Mouse (Mus musculus): ENCODE measurements around the gene Ahcyl1.
"Not testable (repeated sequence)": the region's sequence is repeated elsewhere in the genome, so short reads cannot be mapped to it uniquely, and the experiment has no call there.

Ahcyl1 gene

DNA sequence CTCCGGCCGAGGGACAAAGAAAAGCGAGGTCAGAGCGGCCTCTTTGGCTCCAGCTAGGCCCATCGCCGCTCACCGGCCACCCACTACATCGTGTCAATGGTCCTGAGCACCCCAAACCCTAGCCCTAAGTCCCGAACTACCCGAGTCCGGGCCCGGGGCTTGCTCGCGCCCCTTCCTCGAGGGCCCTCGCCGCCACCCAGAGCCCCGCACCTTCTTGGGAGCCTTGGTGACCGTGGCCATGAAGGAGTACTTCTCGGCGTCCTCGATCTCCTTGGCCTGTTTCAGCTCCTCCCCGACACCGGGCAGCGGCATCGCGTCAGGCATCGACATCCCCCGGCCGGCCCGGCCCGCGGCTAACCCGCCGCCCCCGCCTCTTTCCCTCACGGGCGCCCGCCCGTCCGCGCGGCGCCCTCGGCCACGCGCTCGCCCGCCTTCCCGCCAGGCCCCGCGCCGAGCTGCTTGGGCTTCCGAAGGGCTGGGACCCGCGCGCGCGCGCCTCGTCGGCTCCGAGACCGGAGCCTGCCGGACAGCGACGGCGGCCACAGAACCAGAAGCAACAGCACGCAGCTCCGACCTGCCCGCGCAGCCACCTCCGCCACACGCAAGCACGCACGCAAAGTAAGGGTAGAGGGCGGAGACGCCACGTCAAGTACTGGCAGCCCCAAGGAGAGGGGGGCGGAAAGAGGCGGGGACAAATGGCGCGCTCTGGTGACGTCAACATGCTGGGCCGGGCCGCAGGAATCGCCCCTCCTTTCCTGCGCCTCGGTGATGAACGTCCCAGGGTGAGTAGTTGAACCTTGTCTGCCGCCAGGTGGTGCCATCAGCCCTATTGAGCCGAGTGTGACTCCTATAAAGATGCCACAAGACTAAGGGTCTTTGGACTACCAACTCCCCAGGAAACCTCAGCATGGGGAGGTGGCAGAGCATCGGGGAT lies at the start of gene Ahcyl1:
Ahcyl1 (minus strand) TSS at position 613 of the 934 bp plus-strand sequence.
- DNase-seq (ENCODE audit: low spot score in 2 of 2), result peak; percentile 99

DNA sequence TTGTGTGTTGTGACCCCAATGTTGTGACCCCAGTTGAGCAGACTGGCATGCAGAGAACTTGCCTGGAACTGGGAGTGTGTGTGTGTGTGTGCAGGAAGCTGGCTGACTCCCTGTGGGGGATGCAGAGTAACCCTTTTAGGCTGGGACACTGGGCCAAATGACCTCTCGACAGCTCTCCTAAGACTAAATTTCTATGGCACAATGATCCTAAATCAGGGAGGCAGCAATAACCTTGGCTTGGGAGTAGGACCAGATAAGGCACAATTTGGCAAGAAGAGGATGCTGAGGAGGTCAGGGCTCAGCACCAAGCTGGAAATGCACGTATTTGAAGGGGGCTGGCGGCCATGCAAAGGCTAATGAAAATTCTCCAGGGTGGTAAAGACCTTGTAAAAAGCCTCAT lies 49.7 kb upstream of the Ahcyl1 start:
- no peak for DNase-seq (ENCODE audit: low spot score in 2 of 2)

DNA sequence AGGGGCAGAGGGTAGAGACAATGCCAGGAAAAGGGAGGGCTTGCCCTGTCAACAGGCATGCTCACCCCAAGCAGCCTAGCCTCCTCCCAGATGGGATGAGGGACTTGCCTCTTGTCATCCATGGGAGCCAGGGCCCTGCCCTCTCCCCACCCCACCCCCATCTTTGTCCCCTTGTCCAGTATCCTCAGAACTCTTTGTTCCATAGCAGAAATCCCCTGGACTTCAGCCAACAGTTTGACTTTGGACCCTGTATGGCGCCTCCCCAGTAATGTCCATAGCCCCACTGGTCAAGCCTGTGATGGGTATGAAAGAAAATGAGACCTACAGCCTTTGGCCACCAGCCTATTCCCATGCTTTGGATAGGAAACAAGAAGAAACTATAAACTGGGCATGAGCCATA lies 47.3 kb upstream of the Ahcyl1 start:
- no peak for DNase-seq (ENCODE audit: low spot score in 2 of 2)

DNA sequence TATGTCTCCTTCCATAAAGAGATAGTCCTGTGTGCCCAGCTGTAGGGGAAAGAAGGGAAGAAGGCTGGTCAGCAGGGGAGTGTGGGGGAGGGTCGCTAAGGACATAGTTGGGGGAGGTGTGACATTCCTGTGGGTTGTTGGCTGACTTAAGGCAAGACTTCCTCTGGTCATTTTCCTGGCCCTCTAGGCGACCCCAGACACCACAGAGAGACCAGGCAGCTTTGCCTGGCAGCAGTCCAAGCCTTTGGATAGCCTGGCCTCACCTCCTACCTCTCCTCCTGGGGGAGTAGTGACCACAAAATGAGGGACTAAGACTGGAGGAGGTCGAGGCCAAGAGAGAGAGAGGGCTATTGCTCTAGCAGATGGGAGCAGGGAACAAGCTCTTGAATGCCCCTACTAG lies 46.7 kb upstream of the Ahcyl1 start:
- DNase-seq (ENCODE audit: low spot score in 2 of 2), result no peak

DNA sequence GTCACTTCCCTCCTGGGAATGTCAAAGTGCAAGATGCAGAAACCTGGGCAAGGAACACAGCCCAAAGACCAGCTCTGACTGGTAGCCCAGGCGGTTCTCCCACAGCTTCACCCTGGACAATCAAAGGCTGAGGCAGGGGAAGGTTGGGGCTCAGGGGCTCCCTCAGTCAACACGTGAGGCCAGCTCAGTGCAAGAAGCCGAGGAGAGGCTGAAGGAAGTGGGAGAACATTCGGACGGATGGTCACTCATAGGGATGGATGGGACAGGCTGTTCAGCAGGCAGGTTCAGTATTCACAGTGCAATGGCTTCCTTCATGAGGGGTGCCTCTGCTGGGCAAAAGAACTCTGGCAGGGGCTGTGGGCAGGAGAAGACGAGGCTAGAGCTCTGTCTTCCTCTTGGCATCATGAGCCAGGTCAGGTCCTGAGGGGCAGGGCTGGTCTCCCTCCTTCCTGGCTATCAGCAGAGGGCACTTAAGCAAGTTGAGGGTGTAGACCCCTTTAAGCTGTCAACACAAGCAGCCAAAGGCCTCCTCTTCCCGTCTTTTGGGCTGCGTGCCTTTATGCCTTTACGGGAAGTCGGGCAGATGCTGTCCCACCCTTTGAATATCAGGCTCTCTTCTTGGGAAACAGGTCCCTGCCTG lies 45.8 kb upstream of the Ahcyl1 start:
- DNase-seq (ENCODE audit: low spot score in 2 of 2), result no peak

DNA sequence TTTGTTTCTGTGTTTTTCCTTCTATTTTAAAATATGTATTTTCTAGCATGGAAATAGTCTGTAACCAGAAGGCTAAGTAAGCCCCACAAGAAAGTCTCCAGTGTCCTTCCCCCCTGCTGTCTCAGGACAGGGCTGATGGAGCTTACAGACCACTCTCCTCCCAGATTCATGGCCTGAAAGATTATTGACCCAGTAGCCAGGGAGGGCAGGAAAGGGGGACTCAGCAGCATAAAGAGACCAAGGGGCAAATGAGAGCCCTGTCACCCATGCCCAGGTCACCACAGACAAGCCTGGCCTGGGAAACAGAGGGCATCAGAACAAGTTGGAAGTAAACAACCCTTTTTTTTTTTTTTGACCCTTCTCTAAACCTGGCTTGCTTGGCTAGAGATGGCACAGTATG lies 45.0 kb upstream of the Ahcyl1 start:
- DNase-seq (ENCODE audit: low spot score in 2 of 2), result no peak

DNA sequence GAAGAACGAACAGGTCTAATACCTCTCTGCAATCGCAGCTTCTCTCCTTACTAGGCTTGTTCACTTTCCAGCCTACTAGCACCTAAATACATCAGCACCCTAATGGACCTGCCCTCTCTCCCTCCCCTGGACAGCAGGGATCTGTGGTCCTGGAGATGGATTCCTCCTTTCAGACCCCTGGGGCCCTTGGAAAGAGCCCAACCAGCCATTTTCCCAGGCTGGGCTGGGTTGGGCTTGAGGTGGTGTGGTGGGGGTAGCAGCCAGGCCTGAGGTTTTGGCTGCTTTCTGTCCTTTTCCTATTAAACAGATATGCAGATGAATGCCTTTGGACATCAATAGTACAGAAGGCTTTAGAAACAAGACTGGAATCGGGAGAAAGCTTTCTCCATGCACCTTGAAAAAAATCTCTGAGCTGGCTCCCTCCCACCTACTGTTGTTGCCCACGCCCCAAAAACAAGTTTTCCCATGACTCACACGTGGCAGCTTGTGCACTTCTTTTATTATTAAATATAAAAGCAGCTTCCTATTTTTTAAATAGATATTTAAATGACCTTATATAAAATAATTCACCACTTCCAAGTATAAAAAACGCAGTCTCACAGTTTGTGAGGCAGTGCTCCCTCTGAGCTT lies 44.3 kb upstream of the Ahcyl1 start:
- DNase-seq (ENCODE audit: low spot score in 2 of 2), result peak in 1 of 2 experiments; percentile 54

DNA sequence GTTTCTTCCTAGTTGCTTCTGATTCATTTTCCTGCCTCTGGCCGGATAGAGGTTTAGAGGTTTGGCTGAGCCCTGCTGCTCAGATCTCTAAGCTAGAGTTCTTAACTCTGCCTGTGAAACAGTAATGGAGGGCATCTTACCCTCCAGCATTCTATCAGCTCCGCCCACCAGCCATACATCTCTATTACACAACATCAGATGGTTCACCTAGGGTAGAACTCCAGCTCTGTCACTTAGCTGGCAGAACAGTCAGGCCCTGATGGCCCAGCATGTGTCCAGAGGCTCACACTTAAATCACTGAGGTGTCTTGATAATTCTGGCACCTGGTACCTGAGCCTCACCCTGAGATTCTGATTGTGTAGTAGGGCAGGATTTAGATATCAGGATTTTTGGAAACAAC lies 43.6 kb upstream of the Ahcyl1 start:
- DNase-seq (ENCODE audit: low spot score in 2 of 2), result no peak

DNA sequence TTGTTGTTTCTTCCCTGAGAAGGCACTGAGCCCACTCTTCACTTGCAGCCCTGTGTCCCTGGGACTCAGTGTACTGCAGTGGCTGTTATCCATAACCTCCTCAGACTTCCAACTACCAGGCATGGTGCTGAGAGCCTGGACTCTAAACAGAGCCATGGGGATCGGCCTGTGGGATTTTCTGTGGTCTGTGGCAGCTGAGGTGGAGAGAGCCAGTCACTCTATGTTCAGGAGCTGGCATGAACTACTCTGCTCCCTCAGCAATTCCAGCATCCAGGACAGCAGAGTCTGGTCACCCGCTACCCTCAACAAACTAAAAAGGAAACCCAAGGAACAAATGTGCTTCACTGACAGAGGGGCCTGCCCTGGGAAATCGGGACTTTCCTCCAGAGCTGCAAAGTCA lies 43.1 kb upstream of the Ahcyl1 start:
- DNase-seq (ENCODE audit: low spot score in 2 of 2), result no peak

DNA sequence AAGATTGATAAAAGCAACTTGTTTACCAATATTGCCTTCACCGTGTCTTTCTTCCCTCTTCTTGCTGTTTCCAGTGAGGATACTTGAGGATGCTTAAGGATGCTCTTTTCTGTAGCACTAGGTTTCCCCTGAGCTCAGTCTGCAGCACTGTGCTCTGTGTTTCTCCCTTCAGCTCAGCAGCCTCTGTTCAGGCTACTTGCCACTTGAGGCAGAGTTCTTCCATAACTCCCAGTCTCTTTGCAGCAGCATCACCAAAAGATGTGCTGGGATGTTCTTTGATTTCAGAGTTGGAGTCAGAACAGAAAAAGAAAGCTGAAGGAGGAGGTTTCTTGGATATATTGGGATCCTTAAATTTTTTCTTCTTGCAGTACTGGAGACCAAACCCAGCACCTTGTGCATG lies 42.3 kb upstream of the Ahcyl1 start:
- peak in 1 of 2 experiments; percentile 55 for DNase-seq (ENCODE audit: low spot score in 2 of 2)

DNA sequence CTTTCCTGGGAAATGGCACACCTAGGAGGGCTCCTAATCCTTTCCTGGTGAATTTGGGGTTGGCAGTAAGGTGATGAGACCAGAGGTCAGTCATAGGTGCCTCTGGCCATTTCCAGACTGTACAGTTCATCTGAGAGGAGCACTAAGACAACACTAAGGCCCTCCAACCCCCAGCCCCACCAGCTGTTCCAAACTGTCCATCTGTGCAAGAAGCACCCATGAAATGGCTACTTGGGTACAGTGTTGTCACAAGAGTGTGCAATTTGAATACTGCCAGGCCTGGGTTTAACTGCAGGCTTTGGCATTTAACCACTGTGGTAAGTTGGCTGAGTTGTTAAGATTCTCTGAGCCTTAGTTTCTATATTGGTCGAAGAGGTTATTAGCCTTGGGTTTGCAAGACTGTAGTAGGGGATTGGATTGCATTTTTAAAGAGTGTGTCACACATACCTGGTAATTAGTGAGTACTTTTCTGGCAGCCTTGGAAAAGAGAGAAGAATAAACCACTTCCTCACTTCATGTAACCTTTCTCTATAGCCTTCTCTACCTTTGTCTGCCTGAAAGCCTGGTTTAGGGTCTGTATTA lies 41.3 kb upstream of the Ahcyl1 start:
- DNase-seq (ENCODE audit: low spot score in 2 of 2), result no peak

DNA sequence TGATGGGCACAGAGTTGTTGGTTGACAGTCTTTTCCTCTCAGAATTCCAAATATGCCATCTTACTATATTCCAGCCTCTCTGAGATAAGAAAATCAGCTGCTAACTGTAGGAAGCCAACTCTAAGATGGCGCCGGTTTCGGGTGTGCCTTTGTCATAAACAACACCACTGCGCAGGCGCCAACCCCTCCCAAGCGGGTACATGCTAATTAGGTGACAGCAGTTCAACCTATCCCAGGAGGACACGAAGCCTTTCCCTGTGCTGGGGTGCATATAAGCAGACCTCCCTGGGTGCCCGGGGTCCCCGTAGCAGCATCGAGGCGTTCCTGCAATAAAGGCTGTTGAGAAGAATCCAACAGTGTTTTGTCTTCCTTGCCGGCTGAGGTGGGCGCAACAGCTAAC lies 39.3 kb upstream of the Ahcyl1 start:
- DNase-seq (ENCODE audit: low spot score in 2 of 2), result not testable (repeated sequence)

DNA sequence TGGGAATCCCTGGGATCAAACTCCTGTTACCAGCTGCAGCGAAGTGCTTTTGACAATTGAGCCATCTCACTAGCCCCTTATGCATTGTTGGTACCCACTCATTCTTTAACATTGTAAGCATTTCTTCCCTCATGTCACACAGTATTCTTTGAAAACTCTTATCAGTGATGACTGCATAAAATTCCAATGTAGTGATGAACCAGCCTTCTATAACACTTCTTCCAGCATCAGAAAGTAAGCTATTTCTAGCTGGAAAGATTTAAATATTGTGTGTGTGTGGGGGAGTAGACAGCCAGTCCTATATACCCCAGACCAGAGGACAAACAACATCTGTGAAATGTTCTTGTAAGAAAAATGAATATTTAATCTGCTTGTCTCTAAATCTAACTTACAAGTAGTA lies 37.0 kb upstream of the Ahcyl1 start:
- DNase-seq (ENCODE audit: low spot score in 2 of 2), result no peak

DNA sequence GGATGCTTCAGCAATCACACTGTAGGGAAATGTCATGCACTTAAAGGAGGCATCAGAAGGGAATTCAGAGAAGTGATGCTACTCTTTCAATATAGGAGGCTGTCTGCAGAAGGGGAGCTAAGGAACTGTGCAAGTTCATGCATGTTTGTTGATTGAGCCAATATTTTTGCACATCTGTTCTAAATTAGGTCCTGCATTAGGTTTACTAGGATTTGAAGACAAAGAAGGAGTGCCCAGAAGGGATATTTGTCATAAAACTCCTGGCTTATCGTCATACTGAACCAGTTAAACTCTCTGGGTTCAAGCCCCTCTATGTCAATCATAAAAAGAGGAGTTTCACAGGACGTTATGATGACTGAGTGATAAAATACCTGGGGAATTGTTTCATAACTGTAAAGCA lies 33.9 kb upstream of the Ahcyl1 start:
- no peak for DNase-seq (ENCODE audit: low spot score in 2 of 2)

DNA sequence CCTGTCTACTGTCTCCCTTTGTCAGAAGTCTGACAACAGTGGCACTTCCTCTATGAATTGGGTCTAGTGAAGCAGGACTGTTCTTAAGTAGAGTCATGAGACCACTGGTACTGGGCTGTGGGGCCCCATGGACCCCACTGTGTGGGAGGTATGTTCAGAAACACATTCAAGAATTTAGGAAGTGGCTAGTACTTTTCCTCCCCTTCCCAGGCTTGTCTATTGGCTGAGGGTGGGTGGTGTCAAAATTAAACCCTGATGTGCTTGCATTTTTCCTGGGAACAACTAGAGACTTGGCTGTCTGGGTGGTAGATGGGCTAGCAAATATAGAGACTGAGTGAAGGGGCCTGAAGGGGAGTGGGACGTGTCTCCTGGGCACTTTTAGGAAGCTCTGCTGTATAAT lies 32.1 kb upstream of the Ahcyl1 start:
- no peak for DNase-seq (ENCODE audit: low spot score in 2 of 2)

DNA sequence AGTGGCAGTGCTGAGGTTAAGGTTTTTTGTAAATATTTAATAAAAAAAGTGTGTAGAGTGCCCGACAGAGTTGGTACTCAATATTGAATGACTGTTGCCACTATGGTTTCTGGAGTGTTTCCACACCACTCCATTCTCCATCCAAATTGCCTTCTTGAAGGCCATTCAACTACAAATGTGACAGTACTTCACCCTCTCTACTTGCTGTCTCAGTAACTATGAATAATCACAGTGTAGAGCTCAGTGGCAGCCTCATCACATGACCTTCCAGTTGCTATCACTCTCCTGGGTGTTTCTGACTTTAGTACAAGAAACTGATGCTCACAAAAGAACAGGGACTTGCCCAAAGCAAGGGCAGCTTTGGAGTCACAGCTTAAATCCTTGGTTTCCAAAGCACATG lies 19.6 kb upstream of the Ahcyl1 start:
- no peak for DNase-seq (ENCODE audit: low spot score in 2 of 2)

DNA sequence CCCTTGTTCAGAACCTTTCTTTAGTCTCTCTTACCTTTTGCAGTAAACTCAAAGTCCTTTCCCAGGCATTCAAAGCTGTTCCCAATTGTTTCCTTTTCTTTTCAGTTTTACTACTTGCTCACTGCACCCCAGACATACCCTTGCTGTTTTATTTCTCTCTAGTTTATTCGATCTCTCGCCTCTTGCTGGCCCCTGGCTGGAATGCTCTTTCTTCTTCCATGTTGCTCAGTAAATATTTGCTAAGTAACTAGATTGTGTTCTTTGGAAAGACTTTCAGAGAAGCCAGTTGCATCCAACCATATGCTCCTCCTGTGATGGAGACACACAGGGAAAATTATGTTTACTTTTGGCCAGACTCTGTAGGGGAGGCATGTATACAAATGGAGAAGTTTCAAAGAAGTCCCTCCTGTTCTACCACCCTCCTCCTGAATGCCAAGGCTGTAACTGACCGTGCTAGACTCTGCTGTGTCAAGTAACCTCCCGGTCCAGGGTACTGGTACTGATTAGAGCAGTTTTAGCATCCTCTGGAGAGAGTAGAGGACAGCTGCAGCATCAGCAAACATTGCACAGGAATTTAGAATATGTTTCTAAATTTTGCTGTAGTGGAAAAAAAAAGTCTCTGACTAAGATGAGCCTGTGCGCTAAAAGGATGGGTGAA lies 18.0 kb upstream of the Ahcyl1 start:
- DNase-seq (ENCODE audit: low spot score in 2 of 2), result no peak

DNA sequence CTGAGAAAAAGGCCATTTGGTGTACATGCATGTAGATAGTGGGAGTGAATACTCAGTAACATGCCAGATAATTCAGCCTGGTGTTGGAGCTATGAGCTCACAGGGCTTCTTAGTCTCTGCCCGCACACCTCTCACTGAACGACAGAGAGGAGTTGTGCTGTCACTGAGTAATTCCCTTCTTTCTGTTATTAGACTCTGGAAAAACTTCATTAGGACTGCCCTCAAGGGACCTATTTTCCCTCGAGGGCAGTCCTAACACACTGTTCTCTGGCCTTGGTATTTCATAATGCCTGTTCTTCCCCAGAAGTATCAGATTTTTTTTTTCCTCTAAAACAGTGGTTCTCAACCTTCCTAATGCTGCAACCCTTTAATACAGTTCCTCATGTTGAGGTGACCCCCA lies 15.7 kb upstream of the Ahcyl1 start:
- DNase-seq (ENCODE audit: low spot score in 2 of 2), result no peak

DNA sequence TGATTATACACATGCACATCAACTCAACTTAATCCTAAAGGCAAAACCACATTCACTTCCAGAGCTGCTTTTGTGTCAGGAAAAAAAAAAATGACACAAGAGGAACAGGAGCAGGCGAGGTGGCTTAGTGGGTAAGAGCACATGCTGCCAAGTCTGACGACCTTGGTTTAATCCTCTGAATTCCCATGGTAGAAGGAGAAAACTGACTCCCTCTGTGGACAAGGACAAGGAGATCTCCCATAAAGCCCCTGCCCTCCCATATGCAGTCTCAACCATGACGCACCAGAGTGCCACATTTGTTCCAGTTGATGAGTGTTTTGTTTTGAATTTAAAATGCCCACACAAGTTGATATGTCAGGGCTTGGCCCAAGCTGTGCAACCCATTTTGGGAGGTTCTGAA lies 12.8 kb upstream of the Ahcyl1 start:
- DNase-seq (ENCODE audit: low spot score in 2 of 2), result no peak

DNA sequence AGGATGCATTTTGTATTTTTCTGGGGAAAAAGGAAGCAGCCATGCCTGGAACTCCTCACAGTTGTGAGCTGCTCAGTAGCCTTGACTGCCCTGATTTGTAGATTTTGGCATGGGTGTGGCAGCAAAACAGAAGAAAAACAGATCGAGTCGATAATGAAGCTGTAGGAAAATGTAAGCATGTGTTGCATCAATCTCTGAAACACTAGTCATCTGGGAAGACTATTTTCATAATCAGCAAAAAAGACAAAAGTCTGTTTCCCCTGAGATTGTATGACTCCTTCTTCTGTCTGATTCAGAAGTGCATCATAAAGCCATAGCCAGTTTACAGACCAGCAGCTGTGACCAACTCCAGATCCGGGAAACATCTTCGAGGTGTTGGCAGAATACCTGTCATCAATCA lies 10.9 kb upstream of the Ahcyl1 start:
- no peak for DNase-seq (ENCODE audit: low spot score in 2 of 2)

DNA sequence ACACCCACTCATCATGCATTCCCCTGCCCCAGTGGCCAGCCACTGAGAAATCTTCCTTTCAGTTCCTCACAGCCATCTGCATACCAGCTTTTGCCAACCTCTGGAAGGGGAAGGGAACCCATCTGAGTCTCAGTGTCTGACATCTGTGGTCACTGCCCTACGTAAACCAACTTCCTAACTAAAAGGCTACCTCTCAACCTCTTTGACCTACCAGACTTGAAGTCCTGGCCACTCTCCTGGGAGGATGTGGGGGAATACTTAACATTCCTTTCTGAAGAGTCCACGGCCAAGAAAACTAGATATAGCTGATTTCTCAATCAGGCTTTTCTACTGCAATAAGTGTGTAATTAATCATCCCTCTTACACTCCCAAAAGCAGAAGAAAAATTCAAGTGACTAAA lies 9.8 kb upstream of the Ahcyl1 start:
- DNase-seq (ENCODE audit: low spot score in 2 of 2), result no peak

DNA sequence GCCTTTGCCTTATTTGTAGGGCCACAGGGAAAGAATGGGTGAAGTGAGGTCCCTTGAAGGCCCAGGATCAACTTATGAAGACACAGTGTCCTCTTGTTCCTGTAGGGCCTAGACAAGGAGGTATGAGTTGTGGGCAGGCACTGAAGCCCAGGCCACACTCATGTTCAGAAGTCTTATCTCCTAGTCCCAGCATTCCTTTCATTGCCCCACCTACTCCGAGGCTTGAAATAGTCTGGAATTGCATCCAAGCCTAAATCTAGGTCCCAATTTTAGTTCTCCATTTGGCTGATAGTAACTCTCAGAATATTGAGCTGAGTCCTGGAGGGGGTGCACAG lies 8.0 kb upstream of the Ahcyl1 start:
- DNase-seq (ENCODE audit: low spot score in 2 of 2), result no peak
